Mouse (Mus musculus) midbrain, embryonic 13.5 days (tissue): Measurements from ENCODE around the gene Sorl1. TPM values are rescaled to one million over a fixed set of nuclear protein-coding genes. Genes with fewer than 3 reads are reported as not detected.
"Not testable (repeated sequence)": the region's sequence is repeated elsewhere in the genome, so short reads cannot be mapped to it uniquely, and the experiment has no call there.

Source experiments
- ATAC-seq: fragments of 200-750 bp; cut with Nextera tagmentation; 2 replicates; pipeline ENCODE4 v1.8.0; 2017; ENCODE audit warnings: mild to moderate bottlenecking, moderate TSS enrichment, moderate library complexity
- H3K27ac ChIP-seq: fragments of 300-500 bp; sonication (generic); 2 replicates; pipeline ENCODE4 v1.5.1; 2015; ENCODE audit warnings: inconsistent platforms, mild to moderate bottlenecking, moderate library complexity
- H3K27me3 ChIP-seq: fragments of 300-500 bp; sonication (generic); 2 replicates; pipeline ENCODE4 v1.6.1; 2015; ENCODE audit warnings: mild to moderate bottlenecking, inconsistent platforms
- H3K36me3 ChIP-seq: fragments of 300-500 bp; sonication (generic); 2 replicates; pipeline ENCODE4 v1.6.1; 2015; ENCODE audit warnings: mild to moderate bottlenecking, inconsistent platforms
- H3K4me1 ChIP-seq: fragments of 300-500 bp; sonication (generic); replicated peaks from 2 replicates; pipeline ENCODE4 v1.6.1; 2015; ENCODE audit warnings: inconsistent platforms
- H3K4me2 ChIP-seq: fragments of 300-500 bp; sonication (generic); replicated peaks from 2 replicates; pipeline ENCODE4 v1.6.1; 2015; ENCODE audit warnings: moderate library complexity, mild to moderate bottlenecking, inconsistent platforms
- H3K4me3 ChIP-seq: fragments of 300-500 bp; sonication (generic); replicated peaks from 2 replicates; pipeline ENCODE4 v1.5.1; 2015; ENCODE audit warnings: mild to moderate bottlenecking, inconsistent platforms
- H3K9ac ChIP-seq: fragments of 300-500 bp; sonication (generic); replicated peaks from 2 replicates; pipeline ENCODE4 v1.6.1; 2015; ENCODE audit warnings: mild to moderate bottlenecking, inconsistent platforms
- H3K9me3 ChIP-seq: fragments of 300-500 bp; sonication (generic); 2 replicates; pipeline ENCODE4 v1.6.1; 2016; ENCODE audit warnings: mild to moderate bottlenecking, inconsistent platforms
- WGBS: fragments of 180-500 bp; shearing (Covaris S2); methylation state at CpG from one replicate; pipeline ENCODE4 v1.1.7; 2015; 5-methylcytosine and 5-hydroxymethylcytosine counted together
- polyA plus RNA-seq: library from polyadenylated mRNA; unstranded; fragments of >200 nt; fragmentation: Nextera tagmentation; extraction: Ambion mirVana; gene quantifications from 2 replicates; pipeline ENCODE4 v1.2.1, GENCODE M21; 2015

Gene Sorl1
- polyA plus RNA-seq, 1 experiment from 2014 or later: 5.4 TPM

GRCm38 (mm10) chr9:42062269-42062668, 61.8 kb downstream of the Sorl1 start:
- Histone ChIP-seq H3K4me3 (no peak overlapping the region), H3K27ac (no peak overlapping the region), H3K27me3 (no peaks in the 10 kb centered on the region), H3K36me3 (peaks cover 3% of the 10 kb centered on the region; the same call in 1 of the 2 replicates), H3K4me2 (no peak overlapping the region), H3K4me1 (0 out of 2 replicates have a peak, but pooled peaks cover 3% of the 10 kb centered on the region), H3K9me3 (no peaks in the 10 kb centered on the region), H3K9ac (no peak overlapping the region)
- ATAC-seq: no peak
- WGBS: 76% methylated on average over 8 of the region's 8 CpGs

GRCm38 (mm10) chr9:42059006-42059405, 65.1 kb downstream of the Sorl1 start:
- H3K9me3 ChIP-seq, H3K4me3 ChIP-seq, ATAC-seq, H3K36me3 ChIP-seq, H3K4me2 ChIP-seq, H3K27ac ChIP-seq, H3K27me3 ChIP-seq, H3K9ac ChIP-seq: not testable (repeated sequence)
- 87% methylated on average over 2 of the region's 2 CpGs for WGBS
- H3K4me1 ChIP-seq: peaks cover 14% of the 10 kb centered on the region

DNA sequence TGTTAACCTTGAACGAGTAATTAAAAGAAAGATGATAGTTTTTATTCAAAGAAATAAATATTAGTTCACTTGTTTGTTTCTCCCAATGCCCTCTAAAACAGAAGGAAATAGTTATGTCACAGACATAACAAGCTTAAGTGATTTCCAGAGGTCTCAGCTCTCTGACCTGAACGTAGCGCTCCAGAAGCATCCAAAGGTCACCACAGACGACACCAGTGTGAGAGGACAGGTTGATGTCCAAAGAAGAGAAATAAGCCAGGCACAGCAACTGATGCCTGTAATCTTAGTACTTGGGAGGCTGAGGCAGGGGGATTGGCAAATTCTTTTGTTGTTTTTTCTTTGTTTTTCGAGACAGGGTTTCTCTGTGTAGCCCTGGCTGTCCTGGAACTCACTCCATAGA, 67.5 kb downstream of the Sorl1 start:
- 91% methylated on average over 5 of the region's 5 CpGs for WGBS

DNA sequence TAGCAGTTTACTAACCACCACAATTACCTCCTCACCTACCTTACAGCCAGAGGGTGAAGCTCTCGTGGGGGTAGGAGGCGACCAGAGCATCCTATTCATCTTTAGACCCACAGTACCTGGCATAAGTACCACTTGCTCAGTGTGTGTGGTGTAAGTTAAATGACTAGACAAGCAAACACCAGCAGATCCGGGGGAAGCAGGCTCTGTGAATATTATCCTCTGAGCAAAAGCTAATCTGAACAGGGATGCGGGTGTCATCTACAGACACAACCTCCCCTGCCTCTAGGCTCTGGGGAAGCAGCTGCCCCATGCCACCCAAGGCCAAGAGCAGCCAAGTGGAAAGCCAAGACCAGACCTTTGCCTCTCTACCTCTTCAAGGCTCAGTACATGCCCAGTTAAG, 68.7 kb downstream of the Sorl1 start:
- Histone ChIP-seq H3K27ac (0 out of 2 replicates have a peak overlapping the region, but pooled peaks have one; percentile 42), H3K27me3 (no peaks in the 10 kb centered on the region; the same call in 1 of the 2 replicates), H3K4me2 (no peak overlapping the region), H3K36me3 (no peaks in the 10 kb centered on the region), H3K9me3 (no peaks in the 10 kb centered on the region), H3K4me1 (peaks cover 16% of the 10 kb centered on the region), H3K4me3 (no peak overlapping the region), H3K9ac (no peak overlapping the region)
- no peak for ATAC-seq
- 83% methylated on average over 4 of the region's 4 CpGs for WGBS

More for the DNA sequence above, 67.5 kb downstream of the Sorl1 start:
- no peak overlapping the region for H3K4me3 ChIP-seq
- no peaks in the 10 kb centered on the region for H3K36me3 ChIP-seq
- H3K27me3 ChIP-seq: no peaks in the 10 kb centered on the region
- no peaks in the 10 kb centered on the region for H3K9me3 ChIP-seq
- H3K9ac ChIP-seq: no peak overlapping the region
- ATAC-seq: no peak
- H3K4me1 ChIP-seq: peaks cover 16% of the 10 kb centered on the region
- H3K27ac ChIP-seq: no peak overlapping the region
- no peak overlapping the region for H3K4me2 ChIP-seq

GRCm38 (mm10) chr9:42054339-42055272, 69.5 kb downstream of the Sorl1 start:
- ATAC-seq: peak; percentile 67
- no peak overlapping the region for H3K4me2 ChIP-seq
- no peak overlapping the region for H3K9ac ChIP-seq
- H3K36me3 ChIP-seq: no peaks in the 10 kb centered on the region
- no peaks in the 10 kb centered on the region; the same call in 1 of the 2 replicates for H3K27me3 ChIP-seq
- H3K9me3 ChIP-seq: no peaks in the 10 kb centered on the region
- H3K4me3 ChIP-seq: no peak overlapping the region
- H3K27ac ChIP-seq: peak overlapping the region; percentile 15; the same call in 1 of the 2 replicates
- peaks cover 16% of the 10 kb centered on the region for H3K4me1 ChIP-seq
- WGBS: 60% methylated on average over 20 of the region's 20 CpGs

- 61% methylated on average over 12 of the region's 12 CpGs for WGBS
- no peak overlapping the region for H3K27ac ChIP-seq
- no peaks in the 10 kb centered on the region for H3K9me3 ChIP-seq
- no peak overlapping the region for H3K4me3 ChIP-seq
- no peaks in the 10 kb centered on the region for H3K36me3 ChIP-seq
- H3K27me3 ChIP-seq: no peaks in the 10 kb centered on the region; the same call in 1 of the 2 replicates
- peaks cover 16% of the 10 kb centered on the region for H3K4me1 ChIP-seq
- no peak overlapping the region for H3K9ac ChIP-seq
- peak; percentile 63; the same call in 1 of the 2 replicates for ATAC-seq
- no peak overlapping the region for H3K4me2 ChIP-seq
Measured at GRCm38 (mm10) chr9:42053591-42054190, 70.4 kb downstream of the Sorl1 start.

GRCm38 (mm10) chr9:42052713-42053356, 71.3 kb downstream of the Sorl1 start:
- WGBS: 66% methylated on average over 12 of the region's 12 CpGs
- Histone ChIP-seq H3K27me3 (no peaks in the 10 kb centered on the region; the same call in 1 of the 2 replicates), H3K36me3 (no peaks in the 10 kb centered on the region), H3K9ac (no peak overlapping the region), H3K4me2 (no peak overlapping the region), H3K9me3 (no peaks in the 10 kb centered on the region), H3K4me1 (peaks cover 25% of the 10 kb centered on the region), H3K4me3 (no peak overlapping the region), H3K27ac (no peak overlapping the region)
- no peak for ATAC-seq

DNA sequence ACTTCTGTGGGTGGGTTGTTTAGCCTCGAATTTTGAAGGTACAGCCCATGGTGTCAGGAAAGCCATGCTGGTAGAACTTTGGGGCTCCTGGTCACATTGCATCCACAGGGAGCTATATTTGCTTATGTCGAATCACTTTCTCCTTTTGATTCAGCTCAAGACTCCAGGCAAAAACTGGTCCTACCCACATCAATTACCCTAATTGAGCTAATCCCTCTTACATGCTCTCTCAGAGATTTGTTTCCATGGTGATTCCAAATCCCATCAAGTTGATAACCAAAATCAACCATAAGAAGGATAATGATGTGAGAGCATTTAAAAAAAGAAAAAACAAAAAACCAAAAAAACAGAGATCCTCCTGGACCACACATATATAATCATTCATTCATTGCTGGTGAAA, 75.6 kb downstream of the Sorl1 start:
- no peak overlapping the region for H3K4me3 ChIP-seq
- peaks cover 15% of the 10 kb centered on the region for H3K4me1 ChIP-seq
- H3K4me2 ChIP-seq: no peak overlapping the region
- no peak for ATAC-seq
- no peaks in the 10 kb centered on the region for H3K9me3 ChIP-seq
- H3K27ac ChIP-seq: no peak overlapping the region
- 23% methylated on average over 2 of the region's 2 CpGs for WGBS
- peaks cover 3% of the 10 kb centered on the region; the same call in 1 of the 2 replicates for H3K36me3 ChIP-seq
- no peak overlapping the region for H3K9ac ChIP-seq
- peaks cover 11% of the 10 kb centered on the region; the same call in 1 of the 2 replicates for H3K27me3 ChIP-seq

- Histone ChIP-seq H3K27ac (no peak overlapping the region), H3K9me3 (no peaks in the 10 kb centered on the region), H3K27me3 (peaks cover 12% of the 10 kb centered on the region; the same call in 1 of the 2 replicates), H3K4me1 (peaks cover 11% of the 10 kb centered on the region), H3K9ac (no peak overlapping the region), H3K4me2 (no peak overlapping the region), H3K36me3 (peaks cover 9% of the 10 kb centered on the region; the same call in 1 of the 2 replicates), H3K4me3 (no peak overlapping the region)
- WGBS: 49% methylated on average over 5 of the region's 5 CpGs
- no peak for ATAC-seq
Measured at GRCm38 (mm10) chr9:42047786-42048185, 76.3 kb downstream of the Sorl1 start.

DNA sequence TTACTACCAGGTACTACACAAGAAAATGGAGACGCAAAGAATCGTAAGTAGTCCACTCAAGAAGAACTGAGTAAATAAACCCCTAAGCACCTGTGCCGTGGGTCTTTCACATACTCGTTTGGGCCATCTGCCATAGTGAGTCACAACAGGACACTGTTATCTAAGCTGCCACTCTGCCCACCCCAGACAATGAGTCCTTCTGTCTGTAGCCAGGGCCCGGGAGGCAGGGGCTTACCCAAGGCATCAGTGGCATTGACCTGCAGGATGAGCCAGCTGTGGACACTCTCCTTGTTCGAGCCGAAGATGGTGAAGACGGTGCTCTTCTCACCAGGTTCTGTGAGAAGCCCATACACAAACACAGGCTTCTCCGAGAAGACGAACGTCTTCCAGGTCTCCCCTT, 77.8 kb downstream of the Sorl1 start:
- H3K27me3 ChIP-seq: peaks cover 14% of the 10 kb centered on the region; the same call in 1 of the 2 replicates
- H3K9ac ChIP-seq: no peak overlapping the region
- WGBS: 93% methylated on average over 11 of the region's 11 CpGs
- ATAC-seq: no peak
- no peaks in the 10 kb centered on the region for H3K9me3 ChIP-seq
- H3K27ac ChIP-seq: no peak overlapping the region
- no peak overlapping the region for H3K4me3 ChIP-seq
- H3K36me3 ChIP-seq: peaks cover 11% of the 10 kb centered on the region
- no peak overlapping the region for H3K4me2 ChIP-seq
- H3K4me1 ChIP-seq: peaks cover 11% of the 10 kb centered on the region

- Histone ChIP-seq H3K27ac (no peak overlapping the region), H3K9ac (no peak overlapping the region), H3K27me3 (peaks cover 16% of the 10 kb centered on the region; the same call in 1 of the 2 replicates), H3K36me3 (peaks cover 11% of the 10 kb centered on the region), H3K4me2 (no peak overlapping the region), H3K9me3 (no peaks in the 10 kb centered on the region), H3K4me1 (peaks cover 16% of the 10 kb centered on the region), H3K4me3 (no peak overlapping the region)
- WGBS: 91% methylated on average over 8 of the region's 8 CpGs
- no peak for ATAC-seq
Measured at GRCm38 (mm10) chr9:42044651-42045050, 79.4 kb downstream of the Sorl1 start.
